Mouse (Mus musculus): ENCODE measurements around the gene Gbp2b.
A peak's percentile ranks its signal among the peaks of the same experiment; 100 is the strongest.

Gene Gbp2b

GRCm38 (mm10) chr3:142620956-142621562 is 26.4 kb downstream of the Gbp2b start:
- DNase-seq (ENCODE audit: low spot score) = no peak

GRCm38 (mm10) chr3:142630385-142630784 is 35.7 kb downstream of the Gbp2b start:
- DNase-seq (ENCODE audit: low spot score) = no peak

DNA sequence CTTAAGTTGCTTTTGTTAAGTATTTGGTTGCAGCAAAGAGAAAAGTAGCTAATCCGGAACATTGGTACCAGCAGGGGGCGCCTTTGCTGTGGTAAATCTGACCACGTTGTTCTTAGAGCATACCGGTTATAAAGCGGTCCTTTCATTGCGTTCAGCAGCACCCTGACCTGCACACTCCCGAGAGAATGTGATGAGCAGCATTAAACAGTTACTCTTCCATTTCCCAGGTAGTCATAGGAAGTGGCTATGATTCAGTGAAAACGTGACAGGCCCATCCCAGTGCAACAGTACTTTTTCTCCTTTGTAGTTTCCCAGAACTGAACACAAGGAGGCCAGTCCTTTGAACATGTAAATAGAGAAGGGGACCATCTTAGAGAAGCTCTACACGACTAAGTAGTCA is 45.6 kb downstream of the Gbp2b start:
- peak; percentile 72 for DNase-seq (ENCODE audit: low spot score)

DNA sequence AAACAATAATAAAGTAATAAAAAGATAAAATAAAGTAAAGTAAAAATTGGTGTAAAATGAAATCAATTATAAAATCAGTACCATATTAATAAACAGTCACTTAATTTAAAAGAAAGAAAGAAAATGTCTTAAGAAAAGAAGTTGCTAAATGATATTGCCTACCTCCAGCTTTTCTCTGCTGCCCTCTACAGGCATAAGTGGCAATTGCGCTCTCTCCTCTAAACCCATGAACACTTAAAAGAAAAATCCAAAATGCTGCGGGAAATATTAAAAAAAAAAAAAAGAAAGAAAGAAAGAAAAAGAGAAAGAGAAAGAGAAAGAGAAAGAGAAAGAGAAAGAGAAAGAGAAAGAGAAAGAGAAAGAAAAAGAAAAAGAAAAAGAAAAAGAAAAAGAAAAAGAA is 51.3 kb downstream of the Gbp2b start:
- DNase-seq (ENCODE audit: low spot score) = peak; percentile 77

GRCm38 (mm10) chr3:142647836-142648235 is 53.2 kb downstream of the Gbp2b start:
- peak; percentile 14 for DNase-seq (ENCODE audit: low spot score)

GRCm38 (mm10) chr3:142650205-142650604 is 55.6 kb downstream of the Gbp2b start:
- no peak for DNase-seq (ENCODE audit: low spot score)

DNA sequence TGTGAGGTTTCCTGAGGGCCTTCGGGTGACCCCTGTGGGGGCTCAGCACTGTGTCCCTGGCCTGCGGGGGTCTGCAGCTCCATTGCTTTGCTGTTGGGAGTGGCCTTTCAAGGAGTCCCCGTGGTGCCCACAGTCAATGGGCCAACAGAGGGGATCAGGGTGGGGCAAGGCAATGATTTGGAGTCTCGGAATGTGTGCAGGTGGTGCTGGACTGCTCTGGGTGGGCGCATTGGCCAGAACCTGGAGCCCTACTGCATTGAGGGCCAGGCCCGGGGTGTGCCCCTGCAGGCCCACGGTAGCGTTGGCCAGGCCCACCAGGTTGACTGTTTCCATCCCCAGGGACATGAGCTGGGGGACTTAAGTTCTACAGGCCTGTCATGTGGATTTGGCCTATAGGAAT is 70.1 kb downstream of the Gbp2b start:
- no peak for DNase-seq (ENCODE audit: low spot score)

Measured in urinary bladder, postnatal 14 days (tissue).